9 mouse cellular contexts compared by ENCODE assay signal in genomic region chr7:45786136-45786578, GRCm38 (mm10). TPM values are rescaled to one million over a fixed set of nuclear protein-coding genes. Genes with fewer than 3 reads are reported as not detected.
DNase-seq lines count a peak whose midpoint lies in the region; ATAC-seq and TF ChIP-seq lines count a peak whose summit lies in the region.
"Had no signal": no experiment of that assay in that cellular context is flagged by ENCODE, and none has a peak within 500 bp of the region (broad histone marks: within the 10 kb centered on the region; RNA-seq: fewer than 3 reads in every experiment).

No protein-coding gene starts in this region.

- H3K27ac ChIP-seq in left cerebral cortex, adult 2 months: peak overlapping the region; percentile 93
- H3K27ac ChIP-seq in forebrain, embryonic 12.5 days: peak overlapping the region; percentile 93
- H3K27ac ChIP-seq in limb, embryonic 12.5 days: peak overlapping the region; percentile 81
- H3K27ac ChIP-seq in stomach, postnatal 0 days (replicated peaks): no peak overlapping the region; the same call in 1 of the 2 replicates
- no peak overlapping the region for H3K27ac ChIP-seq in thymus, adult 2 months (ENCODE audit: control insufficient read depth, insufficient read depth, low read length)
- H3K27ac ChIP-seq: liver, embryonic 15.5 days had no signal

- no peaks in the 10 kb centered on the region for H3K9me3 ChIP-seq in forebrain, embryonic 12.5 days
- H3K9me3 ChIP-seq in limb, embryonic 12.5 days: peaks cover 4% of the 10 kb centered on the region; the same call in 1 of the 2 replicates
- H3K9me3 ChIP-seq in stomach, postnatal 0 days (ENCODE audit: control insufficient read depth, low read length): no peaks in the 10 kb centered on the region
- H3K9me3 ChIP-seq: liver, embryonic 15.5 days had no signal

- no peak for TF ChIP-seq POLR2A in thymus, adult 2 months (IDR thresholded peaks at IDR 0.05; ENCODE audit: control insufficient read depth, extremely low read depth, insufficient read depth, low read length, poor library complexity)

- peaks cover 10% of the 10 kb centered on the region for H3K27me3 ChIP-seq in forebrain, embryonic 12.5 days
- peaks cover 10% of the 10 kb centered on the region for H3K27me3 ChIP-seq in limb, embryonic 12.5 days
- H3K27me3 ChIP-seq in stomach, postnatal 0 days (ENCODE audit: control insufficient read depth, insufficient read depth, low read length): no peaks in the 10 kb centered on the region; the same call in 1 of the 2 replicates
- peaks cover 10% of the 10 kb centered on the region; the same call in 1 of the 2 replicates for H3K27me3 ChIP-seq in thymus, adult 2 months (ENCODE audit: control insufficient read depth, insufficient read depth, low read length)

- H3K9ac ChIP-seq in forebrain, embryonic 12.5 days: peak overlapping the region; percentile 97
- H3K9ac ChIP-seq in limb, embryonic 12.5 days (replicated peaks): peak overlapping the region; percentile 58
- no peak overlapping the region for H3K9ac ChIP-seq in stomach, postnatal 0 days (ENCODE audit: low read length)
- H3K9ac ChIP-seq: liver, embryonic 15.5 days had no signal

- peak overlapping the region; percentile 59 for H3K4me3 ChIP-seq in left cerebral cortex, adult 2 months
- H3K4me3 ChIP-seq in forebrain, embryonic 12.5 days (replicated peaks): peak overlapping the region; percentile 98
- peak overlapping the region; percentile 94 for H3K4me3 ChIP-seq in limb, embryonic 12.5 days (replicated peaks)
- H3K4me3 ChIP-seq in stomach, postnatal 0 days (ENCODE audit: low read depth, low read length): peak overlapping the region; percentile 43; the same call in 1 of the 2 replicates
- H3K4me3 ChIP-seq in thymus, adult 2 months (ENCODE audit: control insufficient read depth, insufficient read depth, low read length): no peak overlapping the region

- H3K36me3 ChIP-seq in forebrain, embryonic 12.5 days (replicated peaks): peaks cover 40% of the 10 kb centered on the region
- peaks cover 38% of the 10 kb centered on the region for H3K36me3 ChIP-seq in limb, embryonic 12.5 days
- no peaks in the 10 kb centered on the region for H3K36me3 ChIP-seq in stomach, postnatal 0 days (ENCODE audit: control insufficient read depth, insufficient read depth, low read length)
- H3K36me3 ChIP-seq in thymus, adult 2 months (ENCODE audit: control insufficient read depth, insufficient read depth, low read length): no peaks in the 10 kb centered on the region
- H3K36me3 ChIP-seq: liver, embryonic 15.5 days had no signal

- no peak for TF ChIP-seq CTCF in left cerebral cortex, adult 2 months (IDR thresholded peaks at IDR 0.05)
- no peak for TF ChIP-seq CTCF in stomach, postnatal 0 days (IDR thresholded peaks at IDR 0.05; ENCODE audit: low read depth)
- no peak for TF ChIP-seq CTCF in thymus, adult 2 months (IDR thresholded peaks at IDR 0.05; ENCODE audit: borderline replicate concordance, control insufficient read depth, extremely low read depth, insufficient read depth, low read length, poor library complexity)

- peak; percentile 55 for ATAC-seq in forebrain, embryonic 12.5 days (ENCODE audit: low FRiP score)
- peak; percentile 85 for ATAC-seq in limb, embryonic 12.5 days (ENCODE audit: insufficient number of reproducible peaks, insufficient read depth, low FRiP score, low TSS enrichment, low read depth)
- no peak for ATAC-seq in stomach, postnatal 0 days (ENCODE audit: low FRiP score, low TSS enrichment)

- no peak for DNase-seq in left cerebral cortex, adult 2 months (ENCODE audit: extremely low spot score in 1 of 2, low spot score in 2 of 2)
- DNase-seq in left cerebral cortex, postnatal 14 days (ENCODE audit: low spot score in 2 of 2): no peak
- peak; percentile 74 for DNase-seq in cerebellum, adult 11 months
- no peak for DNase-seq in stomach, postnatal 0 days (ENCODE audit: low spot score)
- no peak for DNase-seq in thymus, adult 2 months
- no peak for DNase-seq in gastrocnemius, postnatal 36 days

- TF ChIP-seq EP300 in stomach, postnatal 0 days (optimal IDR thresholded peaks at IDR 0.05): no peak

- intact Hi-C loops in left cerebral cortex, adult 2 months (cut with DNase I): no loop called here
- intact Hi-C loops in left cerebral cortex, postnatal 14 days (cut with DNase I): no loop called here
- intact Hi-C loops in gastrocnemius, postnatal 36 days (cut with DNase I): no loop called here

- peak overlapping the region; percentile 85 for H3K4me2 ChIP-seq in forebrain, embryonic 12.5 days
- peak overlapping the region; percentile 94 for H3K4me2 ChIP-seq in limb, embryonic 12.5 days
- H3K4me2 ChIP-seq in stomach, postnatal 0 days (replicated peaks; ENCODE audit: low read depth): peak overlapping the region; percentile 68

- peaks cover 31% of the 10 kb centered on the region for H3K4me1 ChIP-seq in forebrain, embryonic 12.5 days
- H3K4me1 ChIP-seq in limb, embryonic 12.5 days (replicated peaks): peaks cover 27% of the 10 kb centered on the region
- H3K4me1 ChIP-seq in stomach, postnatal 0 days (replicated peaks; ENCODE audit: control insufficient read depth, insufficient read depth): peaks cover 6% of the 10 kb centered on the region; the same call in 1 of the 2 replicates
- peaks cover 19% of the 10 kb centered on the region for H3K4me1 ChIP-seq in thymus, adult 2 months (replicated peaks; ENCODE audit: control insufficient read depth, insufficient read depth, low read length)

- 1% methylated on average over 14 of the region's 14 CpGs for WGBS in forebrain, embryonic 12.5 days
- under 1% methylated on average over 14 of the region's 14 CpGs for WGBS in limb, embryonic 12.5 days
- WGBS in stomach, postnatal 0 days: under 1% methylated on average over 14 of the region's 14 CpGs
- 12% methylated on average over 14 of the region's 14 CpGs for WGBS in thymus, adult 2 months

RNA-seq across cellular contexts. Expression of gene Sult2b1, which starts 1.7 kb away (rescaled TPM):
- total RNA-seq in left cerebral cortex, adult 2 months (2021): 10 to 100 TPM; 11.3 to 13.6 TPM
- total RNA-seq in left cerebral cortex, postnatal 14 days (2021): 10 to 100 TPM in 1 of 2 experiments, 1 to 10 TPM in 1; 10.0 to 13.0 TPM
- 1.5 and 1.9 TPM in 2 replicates for polyA plus RNA-seq in forebrain, embryonic 12.5 days (2016; fragmentation: Nextera tagmentation; extraction: Ambion mirVana)
- 1.6 and 1.9 TPM in 2 replicates for polyA plus RNA-seq in limb, embryonic 12.5 days (2016; fragmentation: Nextera tagmentation; extraction: Ambion mirVana)
- polyA plus RNA-seq in stomach, postnatal 0 days (2015; fragmentation: Nextera tagmentation; extraction: Ambion mirVana): 83.2 and 87.1 TPM in 2 replicates
- polyA plus RNA-seq in thymus, adult 2 months (2012; rRNA removed): 3.8 and 3.9 TPM in 2 replicates
- not detected for total RNA-seq in gastrocnemius, postnatal 36 days (2021)

RNA-seq across cellular contexts. Expression of gene Lmtk3, which starts 2.6 kb away (rescaled TPM):
- 100 to 1,000 TPM; 258 to 279 TPM for total RNA-seq in left cerebral cortex, adult 2 months (2021)
- 100 to 1,000 TPM; 261 to 275 TPM for total RNA-seq in left cerebral cortex, postnatal 14 days (2021)
- 10.2 and 10.8 TPM in 2 replicates for polyA plus RNA-seq in forebrain, embryonic 12.5 days (2016; fragmentation: Nextera tagmentation; extraction: Ambion mirVana)
- 3.4 and 4.9 TPM in 2 replicates for polyA plus RNA-seq in limb, embryonic 12.5 days (2016; fragmentation: Nextera tagmentation; extraction: Ambion mirVana)
- 0.15 and 0.27 TPM in 2 replicates for polyA plus RNA-seq in stomach, postnatal 0 days (2015; fragmentation: Nextera tagmentation; extraction: Ambion mirVana)
- 0.84 and 1.2 TPM in 2 replicates for polyA plus RNA-seq in thymus, adult 2 months (2012; rRNA removed)
- total RNA-seq in gastrocnemius, postnatal 36 days (2021): not detected
- polyA plus RNA-seq: liver, embryonic 15.5 days had no signal

RNA-seq across cellular contexts. Expression of gene Cyth2, which starts 28.2 kb away (rescaled TPM):
- total RNA-seq in left cerebral cortex, adult 2 months (2021): 100 to 1,000 TPM; 172 to 185 TPM
- 100 to 1,000 TPM; 227 to 229 TPM for total RNA-seq in left cerebral cortex, postnatal 14 days (2021)
- polyA plus RNA-seq in forebrain, embryonic 12.5 days (2016; fragmentation: Nextera tagmentation; extraction: Ambion mirVana): 275 and 276 TPM in 2 replicates
- polyA plus RNA-seq in limb, embryonic 12.5 days (2016; fragmentation: Nextera tagmentation; extraction: Ambion mirVana): 171 and 175 TPM in 2 replicates
- 59.7 and 62.4 TPM in 2 replicates for polyA plus RNA-seq in stomach, postnatal 0 days (2015; fragmentation: Nextera tagmentation; extraction: Ambion mirVana)
- 65.8 and 71.5 TPM in 2 replicates for polyA plus RNA-seq in thymus, adult 2 months (2012; rRNA removed)
- total RNA-seq in gastrocnemius, postnatal 36 days (2021): 10 to 100 TPM; 32.6 to 33.4 TPM

RNA-seq across cellular contexts. Expression of gene Kcnj14, which starts 38.4 kb away (rescaled TPM):
- 1 to 10 TPM; 2.3 to 2.5 TPM for total RNA-seq in left cerebral cortex, adult 2 months (2021)
- total RNA-seq in left cerebral cortex, postnatal 14 days (2021): 1 to 10 TPM; 1.8 to 1.9 TPM
- polyA plus RNA-seq in forebrain, embryonic 12.5 days (2016; fragmentation: Nextera tagmentation; extraction: Ambion mirVana): 0.73 and 0.95 TPM in 2 replicates
- 1.6 and 2.2 TPM in 2 replicates for polyA plus RNA-seq in limb, embryonic 12.5 days (2016; fragmentation: Nextera tagmentation; extraction: Ambion mirVana)
- polyA plus RNA-seq in stomach, postnatal 0 days (2015; fragmentation: Nextera tagmentation; extraction: Ambion mirVana): 0.22 TPM in 2 replicates
- 0.36 and 1.3 TPM in 2 replicates for polyA plus RNA-seq in thymus, adult 2 months (2012; rRNA removed)
- total RNA-seq in gastrocnemius, postnatal 36 days (2021): under 1 TPM; 0.15 to 0.27 TPM

RNA-seq across cellular contexts. Expression of gene Grwd1, which starts 44.6 kb away (rescaled TPM):
- 10 to 100 TPM; 17.9 to 22.1 TPM for total RNA-seq in left cerebral cortex, adult 2 months (2021)
- total RNA-seq in left cerebral cortex, postnatal 14 days (2021): 10 to 100 TPM; 21.0 to 22.2 TPM
- polyA plus RNA-seq in forebrain, embryonic 12.5 days (2016; fragmentation: Nextera tagmentation; extraction: Ambion mirVana): 55.5 and 60.0 TPM in 2 replicates
- polyA plus RNA-seq in limb, embryonic 12.5 days (2016; fragmentation: Nextera tagmentation; extraction: Ambion mirVana): 75.4 and 78.0 TPM in 2 replicates
- 25.6 and 25.7 TPM in 2 replicates for polyA plus RNA-seq in stomach, postnatal 0 days (2015; fragmentation: Nextera tagmentation; extraction: Ambion mirVana)
- 22.4 and 27.7 TPM in 2 replicates for polyA plus RNA-seq in thymus, adult 2 months (2012; rRNA removed)
- total RNA-seq in gastrocnemius, postnatal 36 days (2021): 10 to 100 TPM; 11.8 to 14.5 TPM

Comparison
In these comparisons a context has a peak if more than half of its experiments do, and no peak if none do; other contexts are left out.
1. H3K27ac ChIP-seq: peak in left cerebral cortex, adult 2 months (single experiment), forebrain, embryonic 12.5 days (single experiment) and limb, embryonic 12.5 days (single experiment); none in stomach, postnatal 0 days (single experiment) and thymus, adult 2 months (single experiment).
2. RNA of gene Sult2b1, which starts 1.7 kb away (polyA plus RNA-seq): 83.2 to 87.1 TPM in stomach, postnatal 0 days; 3.8 to 3.9 TPM in thymus, adult 2 months, 1.6 to 1.9 TPM in limb, embryonic 12.5 days and 1.5 to 1.9 TPM in forebrain, embryonic 12.5 days; every median in the first group is over 10 times any median in the second.
3. Peak in every context shown above with its lines, with median percentiles within 50 percentile points of each other: H3K4me2 ChIP-seq.